Mouse (Mus musculus): ENCODE measurements around the gene Gm42906. TPM values are rescaled to one million over a fixed set of nuclear protein-coding genes. Genes with fewer than 3 reads are reported as not detected.

The Gm42906 gene
- polyA plus RNA-seq, 2 experiments, result not detected

GRCm38 (mm10) chr5:151145807-151146206 lies 282.2 kb downstream of the Gm42906 start:
- no peak overlapping the region for H3K27ac ChIP-seq
- H3K4me2 ChIP-seq (ENCODE audit: low read depth), result no peak overlapping the region

DNA sequence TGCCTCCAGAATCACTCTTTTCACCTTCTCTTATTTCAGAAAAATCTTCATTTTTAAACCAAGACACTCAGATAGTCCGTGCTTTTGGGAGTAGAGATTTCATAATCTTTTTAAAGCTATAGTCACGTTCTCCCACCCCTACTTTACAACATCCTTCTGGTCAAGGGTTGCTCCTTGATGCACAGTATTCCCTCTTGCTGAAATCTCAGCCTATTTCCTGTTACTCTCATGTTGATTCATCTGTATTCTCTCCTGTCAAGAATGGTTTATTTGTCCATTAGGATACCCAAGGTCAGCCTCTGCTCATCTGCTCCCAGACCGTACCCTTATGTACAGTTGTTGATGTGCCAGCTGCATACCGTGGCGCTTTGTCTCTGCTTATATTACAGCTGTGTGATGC lies 284.0 kb downstream of the Gm42906 start:
- Histone ChIP-seq H3K4me1 (replicated peaks; ENCODE audit: control insufficient read depth in 2 of 2, insufficient read depth in 2 of 2, low read length in 1 of 2) (peaks cover 0 to 3% of the 10 kb centered on the region in 2 experiments; a peak in 2 of 4 replicates), H3K9me3 (ENCODE audit: control insufficient read depth, low read length) (no peaks in the 10 kb centered on the region), H3K27ac (no peak overlapping the region), H3K36me3 (replicated peaks; ENCODE audit: control insufficient read depth, insufficient read depth, low read depth) (no peaks in the 10 kb centered on the region), H3K4me3 (ENCODE audit: insufficient read depth in 1 of 2, low read depth in 2 of 2, low read length in 2 of 2) (no peak overlapping the region), H3K4me2 (ENCODE audit: low read depth) (no peak overlapping the region), H3K9ac (replicated peaks) (no peak overlapping the region), H3K27me3 (ENCODE audit: control insufficient read depth, insufficient read depth, low read length) (no peaks in the 10 kb centered on the region)
- WGBS (ENCODE audit: insufficient replicate concordance), result 58% methylated on average over 5 of the region's 5 CpGs
- ATAC-seq (ENCODE audit: insufficient read depth) (no peak), DNase-seq (ENCODE audit: low read depth in 3 of 3, low spot score in 3 of 3) (no peak)
- TF ChIP-seq CTCF (IDR thresholded peaks at IDR 0.05; ENCODE audit: low read depth) (no peak), EP300 (IDR thresholded peaks at IDR 0.05; ENCODE audit: low read depth) (no peak)

More at GRCm38 (mm10) chr5:151145807-151146206, 282.2 kb downstream of the Gm42906 start:
- Histone ChIP-seq H3K9me3 (ENCODE audit: control insufficient read depth, low read length) (no peaks in the 10 kb centered on the region), H3K36me3 (replicated peaks; ENCODE audit: control insufficient read depth, insufficient read depth, low read depth) (no peaks in the 10 kb centered on the region), H3K4me3 (ENCODE audit: insufficient read depth in 1 of 2, low read depth in 2 of 2, low read length in 2 of 2) (no peak overlapping the region), H3K9ac (replicated peaks) (no peak overlapping the region), H3K4me1 (replicated peaks; ENCODE audit: control insufficient read depth in 2 of 2, insufficient read depth in 2 of 2, low read length in 1 of 2) (peaks cover 0 to 3% of the 10 kb centered on the region in 2 experiments; a peak in 2 of 4 replicates), H3K27me3 (ENCODE audit: control insufficient read depth, insufficient read depth, low read length) (no peaks in the 10 kb centered on the region)
- DNase-seq (ENCODE audit: low read depth in 3 of 3, low spot score in 3 of 3), result no peak
- TF ChIP-seq EP300 (IDR thresholded peaks at IDR 0.05; ENCODE audit: low read depth), result no peak
- no peak for TF ChIP-seq CTCF (IDR thresholded peaks at IDR 0.05; ENCODE audit: low read depth)
- ATAC-seq (ENCODE audit: insufficient read depth), result no peak
- 46% methylated on average over 5 of the region's 5 CpGs for WGBS (ENCODE audit: insufficient replicate concordance)

DNA sequence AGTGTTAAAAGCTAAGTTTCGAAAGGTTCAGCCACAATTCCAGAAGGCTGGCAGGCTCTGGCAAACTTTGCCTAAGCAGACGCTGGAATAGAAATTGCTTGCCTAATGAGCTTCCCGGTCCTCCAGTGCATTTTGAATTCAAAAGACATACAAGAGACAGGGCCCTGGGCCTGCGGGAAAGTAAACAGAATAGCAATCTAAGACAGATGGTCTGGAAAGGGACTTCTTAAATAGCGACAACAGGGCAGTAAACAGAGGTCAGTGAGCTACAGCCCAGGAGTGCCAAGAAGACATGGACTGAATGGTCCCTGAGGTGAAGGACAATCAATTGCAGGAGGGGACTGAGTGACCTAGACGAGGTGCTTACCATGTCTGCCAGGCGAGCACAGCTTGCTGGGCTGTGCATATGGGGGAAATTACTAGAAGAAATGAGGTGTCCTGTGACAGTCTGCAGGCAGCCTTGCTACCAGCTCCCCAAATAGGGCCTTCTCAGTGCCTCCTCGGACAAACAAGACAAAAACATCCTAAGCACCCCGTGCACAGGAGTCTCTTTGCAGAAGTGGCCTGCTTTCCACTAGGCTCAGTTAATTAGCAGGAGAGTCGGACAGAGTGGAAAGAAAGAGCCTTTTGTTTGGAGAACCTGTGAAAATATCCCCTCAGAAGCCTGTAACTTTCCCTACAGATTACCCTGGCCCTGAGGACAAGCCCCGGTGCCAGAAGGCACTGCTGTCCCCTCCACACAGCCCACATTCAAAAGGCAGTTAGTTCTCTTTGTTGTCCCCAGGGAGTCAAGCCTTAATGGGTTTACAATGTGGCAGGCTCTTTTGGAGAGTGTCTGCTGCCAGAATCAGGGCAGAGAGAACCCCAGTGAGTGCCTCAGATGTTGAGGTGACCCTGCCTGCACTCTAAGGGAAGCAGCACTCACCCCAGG lies 285.0 kb downstream of the Gm42906 start:
- TF ChIP-seq CTCF (IDR thresholded peaks at IDR 0.05; ENCODE audit: low read depth) (no peak), EP300 (IDR thresholded peaks at IDR 0.05; ENCODE audit: low read depth) (no peak)
- DNase-seq (ENCODE audit: low read depth in 3 of 3, low spot score in 3 of 3) (no peak), ATAC-seq (ENCODE audit: insufficient read depth) (peak; percentile 15; the same call in 1 of the 2 replicates)
- H3K27me3 ChIP-seq (ENCODE audit: control insufficient read depth, insufficient read depth, low read length), result no peaks in the 10 kb centered on the region
- no peak overlapping the region for H3K9ac ChIP-seq (replicated peaks)
- no peak overlapping the region for H3K4me2 ChIP-seq (ENCODE audit: low read depth)
- H3K4me3 ChIP-seq (ENCODE audit: insufficient read depth in 1 of 2, low read depth in 2 of 2, low read length in 2 of 2), result no peak overlapping the region
- H3K27ac ChIP-seq, result no peak overlapping the region; the same call in 1 of the 2 replicates
- peaks cover 0 to 4% of the 10 kb centered on the region in 2 experiments; a peak in 2 of 4 replicates for H3K4me1 ChIP-seq (replicated peaks; ENCODE audit: control insufficient read depth in 2 of 2, insufficient read depth in 2 of 2, low read length in 1 of 2)
- H3K9me3 ChIP-seq (ENCODE audit: control insufficient read depth, low read length), result no peaks in the 10 kb centered on the region
- 41% methylated on average over 11 of the region's 11 CpGs for WGBS (ENCODE audit: insufficient replicate concordance)
- H3K36me3 ChIP-seq (replicated peaks; ENCODE audit: control insufficient read depth, insufficient read depth, low read depth), result no peaks in the 10 kb centered on the region

- Histone ChIP-seq H3K9me3 (ENCODE audit: control insufficient read depth, low read length) (no peaks in the 10 kb centered on the region), H3K27ac (no peak overlapping the region), H3K27me3 (ENCODE audit: control insufficient read depth, insufficient read depth, low read length) (no peaks in the 10 kb centered on the region), H3K4me3 (ENCODE audit: insufficient read depth in 1 of 2, low read depth in 2 of 2, low read length in 2 of 2) (no peak overlapping the region), H3K4me1 (replicated peaks; ENCODE audit: control insufficient read depth in 2 of 2, insufficient read depth in 2 of 2, low read length in 1 of 2) (peaks cover 0 to 4% of the 10 kb centered on the region in 2 experiments; a peak in 2 of 4 replicates), H3K9ac (replicated peaks) (no peak overlapping the region), H3K4me2 (ENCODE audit: low read depth) (no peak overlapping the region), H3K36me3 (replicated peaks; ENCODE audit: control insufficient read depth, insufficient read depth, low read depth) (no peaks in the 10 kb centered on the region)
- ATAC-seq (ENCODE audit: insufficient read depth), result no peak; the same call in 1 of the 2 replicates
- 33% methylated on average over 5 of the region's 5 CpGs for WGBS (ENCODE audit: insufficient replicate concordance)
- DNase-seq (ENCODE audit: low read depth in 3 of 3, low spot score in 3 of 3), result peak in 1 of 3 experiments; percentile 14
- no peak for TF ChIP-seq EP300 (IDR thresholded peaks at IDR 0.05; ENCODE audit: low read depth)
- peak; percentile 50 for TF ChIP-seq CTCF (IDR thresholded peaks at IDR 0.05; ENCODE audit: low read depth)
Observed at GRCm38 (mm10) chr5:151142241-151142640, 285.7 kb downstream of the Gm42906 start.

GRCm38 (mm10) chr5:151137901-151138300 lies 290.1 kb downstream of the Gm42906 start:
- Histone ChIP-seq H3K36me3 (replicated peaks; ENCODE audit: control insufficient read depth, insufficient read depth, low read depth) (no peaks in the 10 kb centered on the region), H3K4me1 (replicated peaks; ENCODE audit: control insufficient read depth in 2 of 2, insufficient read depth in 2 of 2, low read length in 1 of 2) (peaks cover 0 to 14% of the 10 kb centered on the region in 2 experiments; a peak in 2 of 4 replicates), H3K9ac (replicated peaks) (no peak overlapping the region), H3K27me3 (ENCODE audit: control insufficient read depth, insufficient read depth, low read length) (no peaks in the 10 kb centered on the region), H3K4me2 (ENCODE audit: low read depth) (no peak overlapping the region), H3K9me3 (ENCODE audit: control insufficient read depth, low read length) (no peaks in the 10 kb centered on the region), H3K4me3 (ENCODE audit: insufficient read depth in 1 of 2, low read depth in 2 of 2, low read length in 2 of 2) (no peak overlapping the region), H3K27ac (no peak overlapping the region)
- TF ChIP-seq EP300 (IDR thresholded peaks at IDR 0.05; ENCODE audit: low read depth) (no peak), CTCF (IDR thresholded peaks at IDR 0.05; ENCODE audit: low read depth) (no peak)
- 35% methylated on average over 5 of the region's 5 CpGs for WGBS (ENCODE audit: insufficient replicate concordance)
- no peak for ATAC-seq (ENCODE audit: insufficient read depth)
- no peak for DNase-seq (ENCODE audit: low read depth in 3 of 3, low spot score in 3 of 3)
